Mouse (Mus musculus): Measurements from ENCODE around the gene Hhat.

Gene Hhat

GRCm38 (mm10) chr1:192784374-192784773, 13.4 kb upstream of the Hhat start:
- peak; percentile 57 for DNase-seq

- DNase-seq, result no peak
These were observed 10.2 kb upstream of the Hhat start for GRCm38 (mm10) chr1:192781256-192781655.

GRCm38 (mm10) chr1:192778869-192779514, 8.0 kb upstream of the Hhat start:
- DNase-seq, result no peak

GRCm38 (mm10) chr1:192778206-192778605, 7.2 kb upstream of the Hhat start:
- no peak for DNase-seq

GRCm38 (mm10) chr1:192770130-192770494, 911 bp downstream of the Hhat start:
- DNase-seq, result peak; percentile 31

GRCm38 (mm10) chr1:192765531-192765930, 5.5 kb downstream of the Hhat start:
- DNase-seq, result no peak

GRCm38 (mm10) chr1:192764547-192764946, 6.5 kb downstream of the Hhat start:
- DNase-seq, result no peak

- DNase-seq, result no peak
These were observed 7.8 kb downstream of the Hhat start for GRCm38 (mm10) chr1:192762946-192763933.

GRCm38 (mm10) chr1:192756674-192757073, 14.3 kb downstream of the Hhat start:
- no peak for DNase-seq

GRCm38 (mm10) chr1:192755685-192756606, 15.1 kb downstream of the Hhat start:
- no peak for DNase-seq

GRCm38 (mm10) chr1:192755246-192755645, 15.8 kb downstream of the Hhat start:
- DNase-seq, result no peak

GRCm38 (mm10) chr1:192754268-192754667, 16.8 kb downstream of the Hhat start:
- DNase-seq, result no peak

GRCm38 (mm10) chr1:192752659-192753601, 18.1 kb downstream of the Hhat start:
- DNase-seq, result no peak

GRCm38 (mm10) chr1:192750042-192750437, 21.0 kb downstream of the Hhat start:
- no peak for DNase-seq

GRCm38 (mm10) chr1:192749270-192750041, 21.6 kb downstream of the Hhat start:
- DNase-seq, result no peak

- DNase-seq, result no peak
These were observed 24.8 kb downstream of the Hhat start for GRCm38 (mm10) chr1:192746201-192746600.

- peak; percentile 49 for DNase-seq
These were observed 25.6 kb downstream of the Hhat start for GRCm38 (mm10) chr1:192745240-192746101.

GRCm38 (mm10) chr1:192744880-192745239, 26.2 kb downstream of the Hhat start:
- DNase-seq, result no peak

GRCm38 (mm10) chr1:192742394-192743251, 28.4 kb downstream of the Hhat start:
- DNase-seq, result no peak

Measured in right cerebral cortex, postnatal 4 days (tissue).